Mouse (Mus musculus) megakaryocyte-erythroid progenitor cell, adult 5 weeks (primary cell): ENCODE data around the gene Alkbh7. TPM values are rescaled to one million over a fixed set of nuclear protein-coding genes. Genes with fewer than 3 reads are reported as not detected.

Source experiments
- polyA plus RNA-seq: library from polyadenylated mRNA; stranded (reverse); fragments of >175 nt; gene quantifications from 2 replicates; pipeline ENCODE4 v1.2.3, GENCODE M21; 2012

Alkbh7 gene
- 39.5 and 41.4 TPM in 2 replicates for polyA plus RNA-seq

DNA sequence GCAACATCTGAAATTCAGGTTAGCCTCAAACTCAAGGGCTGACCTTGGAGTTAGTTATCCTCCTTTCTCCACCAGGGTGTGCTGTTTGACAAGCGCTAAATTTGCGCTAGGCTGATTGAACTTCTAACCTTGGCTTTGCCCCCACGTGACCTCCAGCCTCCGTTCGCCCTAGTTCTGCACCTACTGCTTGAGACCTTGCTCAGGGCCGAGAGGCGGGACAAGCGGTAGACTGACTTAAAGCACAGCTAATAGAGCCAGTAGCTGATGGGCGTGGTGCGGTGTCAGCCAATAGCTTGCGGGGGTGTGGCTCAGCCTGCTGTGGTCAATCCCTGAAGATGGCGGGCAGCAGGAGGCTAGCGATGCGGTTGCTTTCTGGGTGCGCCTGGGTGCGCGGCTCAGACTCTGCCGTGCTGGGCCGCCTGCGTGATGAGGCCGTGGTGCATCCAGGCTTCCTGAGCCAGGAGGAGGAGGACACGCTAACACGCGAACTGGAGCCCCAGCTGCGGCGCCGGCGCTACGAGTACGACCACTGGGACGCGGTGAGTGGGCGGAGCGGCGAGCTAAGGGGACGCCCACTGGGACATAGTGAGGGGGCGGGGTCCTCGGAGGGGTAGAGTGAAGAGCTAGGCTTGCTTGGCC is at the start of gene Alkbh7:
Alkbh7 (plus strand) TSS at position 311 of the 639 bp plus-strand sequence.

DNA sequence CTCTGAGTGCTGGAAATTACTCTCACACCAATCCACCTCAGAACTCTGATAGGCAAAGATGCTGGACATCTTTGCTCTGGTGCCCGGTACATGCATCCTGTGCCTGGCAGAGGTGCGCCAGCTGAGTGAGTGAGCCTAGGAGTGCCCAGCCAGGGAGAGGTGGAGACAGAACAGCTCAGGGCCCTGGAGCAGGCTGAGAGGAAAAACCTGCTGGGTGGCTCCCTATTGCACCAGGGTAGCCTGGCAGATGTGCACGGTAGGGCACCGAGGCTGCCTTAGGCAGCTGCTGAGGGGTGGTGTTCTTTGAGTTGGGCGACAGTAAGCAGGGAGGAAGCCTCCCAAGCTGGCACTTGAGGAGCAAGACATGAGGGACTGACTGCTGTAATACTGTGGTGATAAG is 15.1 kb upstream of the Alkbh7 start, which contains the start of gene Acer1:
Acer1 (minus strand) TSS at position 114 of the 400 bp plus-strand sequence.

DNA sequence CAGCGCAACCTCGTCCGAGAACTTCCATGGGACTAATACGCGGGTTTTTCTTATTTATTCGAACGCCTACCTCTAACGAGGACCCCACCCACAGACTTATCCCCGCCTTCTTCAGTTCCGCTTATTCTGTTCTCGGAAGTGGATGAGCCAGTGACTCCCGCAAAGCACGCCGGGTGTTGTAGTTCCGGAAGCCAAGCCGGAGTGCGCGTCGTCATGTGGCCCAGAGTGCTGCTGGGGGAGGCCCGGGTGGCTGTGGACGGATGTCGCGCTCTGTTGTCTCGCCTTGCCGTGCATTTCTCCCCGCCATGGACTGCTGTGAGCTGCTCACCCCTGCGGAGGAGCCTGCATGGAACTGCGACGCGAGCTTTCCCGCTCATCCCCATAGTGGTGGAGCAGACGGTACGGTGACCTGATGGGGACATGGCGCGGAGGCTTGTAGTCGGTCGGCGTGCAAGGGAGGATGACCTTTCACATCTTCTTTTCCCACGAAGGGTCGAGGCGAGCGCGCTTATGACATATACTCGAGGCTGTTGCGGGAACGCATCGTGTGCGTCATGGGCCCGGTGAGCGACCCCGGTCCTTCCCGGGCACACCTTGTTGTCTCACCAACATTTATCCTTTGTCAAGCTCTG is 6.9 kb upstream of the Alkbh7 start, which contains the start of gene Clpp:
Clpp (plus strand) TSS at position 191 of the 632 bp plus-strand sequence.

DNA sequence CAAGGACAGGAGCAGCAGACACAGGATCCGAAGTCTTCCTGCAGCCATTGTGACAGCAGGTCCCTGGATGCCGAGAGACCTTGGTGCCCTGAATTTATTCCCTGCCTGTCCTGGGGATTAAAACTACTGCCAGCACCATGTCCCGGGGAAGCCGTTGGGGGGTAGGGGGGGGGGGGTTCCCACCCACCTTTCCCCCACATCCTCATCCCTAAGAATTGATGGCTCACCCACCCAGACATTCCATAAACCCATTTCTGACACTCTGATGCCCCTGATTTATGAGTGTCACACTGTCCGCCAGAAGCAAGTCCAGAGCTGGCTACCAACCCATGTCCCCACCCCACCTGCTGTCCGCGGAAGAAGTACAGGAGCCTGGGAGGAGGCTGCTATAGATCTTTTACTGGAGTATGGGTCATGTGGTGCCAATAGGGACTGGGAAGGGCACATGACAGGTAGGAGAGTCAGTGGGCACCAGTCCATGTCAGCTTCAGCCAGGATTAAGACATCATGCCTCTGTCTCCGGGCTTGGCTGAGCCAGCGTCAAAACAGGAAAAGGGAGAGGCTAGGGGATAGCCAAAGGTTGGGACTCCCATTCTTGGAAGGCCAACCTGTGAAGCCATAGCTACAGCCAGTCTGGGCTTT is 3.0 kb downstream of the Alkbh7 start, which contains the start of gene Pspn:
Pspn (minus strand) TSS at position 51 of the 642 bp plus-strand sequence.

DNA sequence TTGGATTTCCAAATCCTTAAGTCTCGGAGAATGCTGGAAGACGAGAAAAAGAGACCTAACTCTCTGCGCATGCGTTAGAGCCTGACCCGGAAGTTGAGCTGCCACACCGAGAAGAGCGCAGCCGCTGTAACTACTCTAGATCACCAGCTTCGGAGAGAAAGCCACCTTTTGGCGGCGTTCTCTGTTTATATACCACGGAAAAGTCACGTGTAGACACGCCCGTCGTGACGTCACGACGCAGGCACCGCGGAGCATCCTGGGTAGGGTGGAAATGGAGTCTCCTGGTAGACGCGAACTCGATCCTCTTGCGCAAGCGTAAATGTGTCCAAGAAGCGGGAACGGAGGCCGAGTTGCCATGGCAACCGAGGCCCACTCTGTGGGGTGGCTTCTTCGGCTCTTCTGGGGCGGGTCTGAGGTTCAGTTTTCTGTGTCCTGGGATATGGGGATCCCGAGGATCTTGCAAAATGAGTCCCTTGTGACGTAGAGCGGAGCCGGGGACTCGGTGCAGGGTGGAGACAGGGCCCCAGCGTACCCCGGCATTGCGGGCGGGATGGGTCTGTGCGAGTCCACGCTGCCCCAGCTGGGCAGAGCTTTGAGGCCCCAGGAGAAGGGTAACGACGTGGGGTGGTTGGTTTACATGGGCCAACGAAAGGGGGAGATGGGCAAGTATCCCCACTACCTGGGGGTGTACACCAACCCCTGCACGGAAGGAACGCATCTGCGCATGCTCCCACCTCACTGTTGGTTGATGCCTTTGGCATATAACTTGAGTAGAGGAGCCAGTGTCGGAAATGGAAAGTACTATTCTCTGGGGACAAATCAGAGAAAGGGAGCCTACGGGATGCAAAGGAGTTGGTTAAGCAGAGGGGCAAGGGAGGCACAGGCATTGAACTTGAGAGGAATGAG is 14.3 kb downstream of the Alkbh7 start, which contains the start of the genes Gtf2f1 and Gm17949:
Gtf2f1 (minus strand) TSS at position 53 of the 906 bp plus-strand sequence.
Gm17949 (plus strand) TSS at position 234 of the 906 bp plus-strand sequence.

DNA sequence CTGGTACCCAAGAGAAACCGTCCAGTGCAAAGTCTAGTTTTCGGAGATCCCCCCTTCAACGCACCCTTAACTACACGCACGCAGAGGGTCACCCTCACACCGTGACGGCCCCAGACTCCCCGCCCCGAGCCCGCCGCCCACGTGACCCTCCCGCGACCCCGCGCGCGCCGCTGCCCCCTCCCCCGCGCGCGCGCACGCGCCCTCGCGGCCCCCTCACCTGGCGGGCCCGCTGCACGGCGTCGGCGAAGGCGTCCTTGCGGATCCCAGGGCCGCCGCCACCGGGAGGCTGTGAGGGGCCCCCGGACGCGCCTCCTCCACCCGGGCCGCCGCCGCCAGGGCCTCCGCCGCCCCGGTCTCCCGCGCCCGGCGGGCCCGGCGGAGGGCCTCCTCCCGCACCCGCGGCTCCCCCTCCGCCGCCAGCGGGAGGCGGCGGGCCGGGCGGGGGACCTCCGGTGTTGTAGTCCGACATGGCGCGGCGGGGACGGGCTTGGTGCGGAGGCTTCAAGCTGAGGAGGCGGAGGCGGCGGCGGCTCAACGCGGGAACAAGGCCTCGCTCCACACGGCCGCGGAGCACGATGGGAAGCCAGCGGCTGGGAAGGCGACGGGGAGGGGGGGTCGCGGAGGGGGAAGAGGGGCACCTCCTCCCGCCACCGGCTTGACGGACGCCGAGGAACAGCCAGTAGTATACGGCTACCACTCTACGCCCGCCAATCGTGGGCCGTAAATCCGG is 34.0 kb downstream of the Alkbh7 start, which contains the start of gene Khsrp:
Khsrp (minus strand) TSS at position 592 of the 730 bp plus-strand sequence.

DNA sequence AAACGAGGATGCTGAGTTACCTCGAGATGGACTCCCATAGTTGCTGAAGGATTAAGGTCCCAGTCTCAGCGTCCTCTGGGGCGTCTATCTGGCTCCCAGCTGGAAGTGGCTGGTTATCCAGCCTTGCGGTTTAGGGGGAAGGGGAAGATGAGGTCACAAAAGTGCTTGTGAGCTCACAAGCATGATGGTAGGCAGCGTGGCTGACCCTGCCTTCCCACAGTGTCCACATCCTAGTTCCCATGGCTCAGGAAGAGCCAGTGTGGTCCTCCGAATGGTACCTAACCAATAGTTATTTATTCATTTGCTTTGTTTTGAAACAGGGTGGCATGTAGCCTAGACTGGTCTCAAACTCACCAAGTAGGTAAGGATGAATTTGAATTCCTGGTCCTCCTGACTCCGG is 44.4 kb downstream of the Alkbh7 start, which contains the start of gene Slc25a41:
Slc25a41 (minus strand) TSS at position 101 of the 400 bp plus-strand sequence.

Other genes starting within 250 kb of the Alkbh7 start
- gene Nrtn, start 239.8 kb upstream of the Alkbh7 start, polyA plus RNA-seq, result 3.7 and 4.5 TPM in 2 replicates
- 83.8 and 107 TPM in 2 replicates for gene Dus3l, start 232.6 kb upstream of the Alkbh7 start, polyA plus RNA-seq
- gene Prr22, start 227.1 kb upstream of the Alkbh7 start, polyA plus RNA-seq, result 14.2 and 18.3 TPM in 2 replicates
- 36.0 and 39.0 TPM in 2 replicates for gene Rfx2, start 166.3 kb upstream of the Alkbh7 start, polyA plus RNA-seq
- not detected in 2 replicates for gene Acsbg2, start 122.9 kb upstream of the Alkbh7 start, polyA plus RNA-seq
- 0.03 TPM in 1 of 2 replicates, not detected in the other for gene 1700061G19Rik, start 121.9 kb upstream of the Alkbh7 start, polyA plus RNA-seq
- gene Mllt1, start 61.9 kb upstream of the Alkbh7 start, polyA plus RNA-seq, result 161 and 162 TPM in 2 replicates
- 0.05 TPM in 1 of 2 replicates, not detected in the other for gene Acer1, start 15.2 kb upstream of the Alkbh7 start, polyA plus RNA-seq
- 188 and 191 TPM in 2 replicates for gene Clpp, start 7.0 kb upstream of the Alkbh7 start, polyA plus RNA-seq
- gene Pspn, start 2.7 kb downstream of the Alkbh7 start, polyA plus RNA-seq, result 0.53 and 0.57 TPM in 2 replicates
- gene Gtf2f1, start 13.9 kb downstream of the Alkbh7 start, polyA plus RNA-seq, result 163 and 222 TPM in 2 replicates
- 0.05 TPM in 1 of 2 replicates, not detected in the other for gene Gm17949, start 14.1 kb downstream of the Alkbh7 start, polyA plus RNA-seq
- gene Khsrp, start 34.2 kb downstream of the Alkbh7 start, polyA plus RNA-seq, result 284 and 303 TPM in 2 replicates
- not detected in 2 replicates for gene Slc25a41, start 44.3 kb downstream of the Alkbh7 start, polyA plus RNA-seq
- gene Crb3, start 61.8 kb downstream of the Alkbh7 start, polyA plus RNA-seq, result 0.50 and 0.56 TPM in 2 replicates
- 19.3 and 25.8 TPM in 2 replicates for gene Slc25a23, start 62.5 kb downstream of the Alkbh7 start, polyA plus RNA-seq
- gene Dennd1c, start 81.2 kb downstream of the Alkbh7 start, polyA plus RNA-seq, result 26.9 and 27.3 TPM in 2 replicates
- 0.17 and 0.61 TPM in 2 replicates for gene Tubb4a, start 90.4 kb downstream of the Alkbh7 start, polyA plus RNA-seq
- gene Tnfsf9, start 108.0 kb downstream of the Alkbh7 start, polyA plus RNA-seq, result 6.1 and 9.5 TPM in 2 replicates
- gene Cd70, start 152.4 kb downstream of the Alkbh7 start, polyA plus RNA-seq, result 0.13 and 0.18 TPM in 2 replicates
- 3.9 and 5.0 TPM in 2 replicates for gene Tnfsf14, start 196.8 kb downstream of the Alkbh7 start, polyA plus RNA-seq
- 55.0 and 62.5 TPM in 2 replicates for gene C3, start 230.8 kb downstream of the Alkbh7 start, polyA plus RNA-seq